Mouse (Mus musculus) liver, adult (tissue): ENCODE results near the gene Defb29.

Source experiments
- GATA4 ChIP-seq: IDR thresholded peaks from 2 replicates; pipeline ENCODE4 v1.6.1; 2014; ENCODE audit warnings: mild to moderate bottlenecking, low read length; ENCODE audit not compliant: insufficient replicate concordance

The Defb29 gene

GRCm38 (mm10) chr2:152539944-152540710, at the start of gene Defb29:
Gene Defb29 (minus strand): TSS chr2:152540098.
- no peak for TF ChIP-seq GATA4

GRCm38 (mm10) chr2:152589021-152589420, 49.1 kb upstream of the Defb29 start:
- TF ChIP-seq GATA4, result no peak

GRCm38 (mm10) chr2:152588450-152588849, 48.6 kb upstream of the Defb29 start:
- no peak for TF ChIP-seq GATA4

GRCm38 (mm10) chr2:152586926-152587560, 47.1 kb upstream of the Defb29 start:
- TF ChIP-seq GATA4, result no peak

- no peak for TF ChIP-seq GATA4
Measured at GRCm38 (mm10) chr2:152580612-152581011, 40.7 kb upstream of the Defb29 start.

- no peak for TF ChIP-seq GATA4
Measured at GRCm38 (mm10) chr2:152580107-152580506, 40.2 kb upstream of the Defb29 start, which contains the start of gene Defb19. Gene Defb19 (minus strand): TSS chr2:152580312.

- no peak for TF ChIP-seq GATA4
Measured at GRCm38 (mm10) chr2:152573484-152573883, 33.6 kb upstream of the Defb29 start.

GRCm38 (mm10) chr2:152572114-152572794, 32.4 kb upstream of the Defb29 start, which contains the start of gene Defb21:
Gene Defb21 (plus strand): TSS chr2:152572744.
- no peak for TF ChIP-seq GATA4

- no peak for TF ChIP-seq GATA4
Measured at GRCm38 (mm10) chr2:152570313-152570712, 30.4 kb upstream of the Defb29 start.

- TF ChIP-seq GATA4, result no peak
Measured at GRCm38 (mm10) chr2:152569881-152570280, 30.0 kb upstream of the Defb29 start.

GRCm38 (mm10) chr2:152569038-152569437, 29.1 kb upstream of the Defb29 start, which contains the start of gene Gm17416:
Gene Gm17416 (plus strand): TSS chr2:152569338.
- TF ChIP-seq GATA4, result no peak

- no peak for TF ChIP-seq GATA4
Measured at GRCm38 (mm10) chr2:152556655-152557054, 16.8 kb upstream of the Defb29 start.

GRCm38 (mm10) chr2:152553774-152554423, 14.0 kb upstream of the Defb29 start:
- TF ChIP-seq GATA4, result no peak

GRCm38 (mm10) chr2:152548124-152548523, 8.2 kb upstream of the Defb29 start:
- TF ChIP-seq GATA4, result no peak

GRCm38 (mm10) chr2:152544691-152545090, 4.8 kb upstream of the Defb29 start:
- TF ChIP-seq GATA4, result no peak
